Mouse (Mus musculus) embryonic fibroblast, embryonic 13.5 days (primary cell): ENCODE measurements around the gene Ttc8.

Experiments used
- CTCF ChIP-seq: IDR thresholded peaks from 2 replicates; pipeline ENCODE4 v1.5.1; 2011; ENCODE audit warnings: mild to moderate bottlenecking, control low read depth, low read length, moderate library complexity, borderline replicate concordance; ENCODE audit not compliant: insufficient read depth
- POLR2A ChIP-seq: IDR thresholded peaks from 2 replicates; pipeline ENCODE4 v1.6.1; 2011; ENCODE audit warnings: low read depth, mild to moderate bottlenecking, control low read depth, low read length, moderate library complexity

DNA sequence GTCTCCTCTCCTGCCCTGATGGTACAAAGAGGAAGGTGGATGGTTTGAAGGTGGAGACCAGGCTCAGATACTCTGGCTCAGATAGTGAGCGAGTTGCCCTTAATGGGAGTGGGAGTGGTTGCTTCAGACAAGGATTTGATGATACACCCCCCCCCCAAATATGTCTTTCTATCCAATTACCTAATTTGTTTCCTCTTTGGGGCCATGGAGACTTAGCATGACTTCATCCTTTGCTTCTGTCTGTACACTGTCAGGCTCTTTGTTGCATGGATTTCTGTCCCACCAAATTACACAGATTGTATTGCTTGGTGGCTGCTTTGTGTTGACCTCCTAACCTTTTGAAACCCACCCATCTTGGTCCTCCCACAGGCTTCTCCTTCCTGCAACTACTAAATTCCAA lies 12.5 kb downstream of the Ttc8 start:
- no peak for TF ChIP-seq POLR2A
- no peak for TF ChIP-seq CTCF
